Mouse (Mus musculus) intestine, embryonic 16.5 days (tissue): ENCODE measurements around the gene Trappc3. TPM values are rescaled to one million over a fixed set of nuclear protein-coding genes. Genes with fewer than 3 reads are reported as not detected.

Experiments used
- ATAC-seq: fragments of 200-750 bp; cut with Nextera tagmentation; 2 replicates; pipeline ENCODE4 v1.8.0; 2017; ENCODE audit warnings: moderate TSS enrichment, moderate library complexity
- H3K27ac ChIP-seq: fragments of 300-500 bp; sonication (generic); 2 replicates; pipeline ENCODE4 v1.5.1; 2014; ENCODE audit warnings: mild to moderate bottlenecking, low read length
- H3K27me3 ChIP-seq: fragments of 300-500 bp; sonication (generic); replicated peaks from 2 replicates; pipeline ENCODE4 v1.6.1; 2014; ENCODE audit warnings: low read length, control low read depth, mixed read lengths; ENCODE audit not compliant: control insufficient read depth, insufficient read depth
- H3K36me3 ChIP-seq: fragments of 300-500 bp; sonication (generic); 2 replicates; pipeline ENCODE4 v1.6.1; 2014; ENCODE audit warnings: low read length, control low read depth; ENCODE audit not compliant: control insufficient read depth, insufficient read depth
- H3K4me1 ChIP-seq: fragments of 300-500 bp; sonication (generic); 2 replicates; pipeline ENCODE4 v1.6.1; 2014; ENCODE audit warnings: low read length, control low read depth, mixed read lengths; ENCODE audit not compliant: control insufficient read depth, insufficient read depth
- H3K4me2 ChIP-seq: fragments of 300-500 bp; sonication (generic); 2 replicates; pipeline ENCODE4 v1.6.1; 2014; ENCODE audit warnings: low read depth, low read length, control low read depth
- H3K4me3 ChIP-seq: fragments of 300-500 bp; sonication (generic); 2 replicates; pipeline ENCODE4 v1.5.1; 2014; ENCODE audit warnings: mild to moderate bottlenecking, low read length
- H3K9ac ChIP-seq: fragments of 300-500 bp; sonication (generic); 2 replicates; pipeline ENCODE4 v1.6.1; 2014; ENCODE audit warnings: low read depth, low read length
- H3K9me3 ChIP-seq: fragments of 300-500 bp; sonication (generic); 2 replicates; pipeline ENCODE4 v1.6.1; 2016; ENCODE audit warnings: low read length, control low read depth; ENCODE audit not compliant: control insufficient read depth
- WGBS: fragments of 180-500 bp; shearing (Covaris S2); extraction: QIAGEN DNeasy Blood & Tissue Kit; methylation state at CpG from one replicate; pipeline ENCODE4 v1.1.7; 2014; 5-methylcytosine and 5-hydroxymethylcytosine counted together
- polyA plus RNA-seq: library from polyadenylated mRNA; unstranded; fragments of >200 nt; fragmentation: Nextera tagmentation; extraction: Ambion mirVana; gene quantifications from 2 replicates; pipeline ENCODE4 v1.2.1, GENCODE M21; 2015

Gene Trappc3
- polyA plus RNA-seq, 1 experiment from 2014 or later = 107 TPM

GRCm38 (mm10) chr4:126313202-126313601, 51.1 kb downstream of the Trappc3 start:
- H3K4me1 ChIP-seq = peaks cover 4% of the 10 kb centered on the region; the same call in 1 of the 2 replicates
- H3K27ac ChIP-seq = no peak overlapping the region
- ATAC-seq = no peak
- peaks cover 22% of the 10 kb centered on the region for H3K36me3 ChIP-seq
- no peak overlapping the region for H3K4me2 ChIP-seq
- H3K9me3 ChIP-seq = no peaks in the 10 kb centered on the region
- H3K9ac ChIP-seq = no peak overlapping the region
- WGBS = 43% methylated on average over 5 of the region's 5 CpGs
- H3K4me3 ChIP-seq = no peak overlapping the region
- H3K27me3 ChIP-seq = no peaks in the 10 kb centered on the region

GRCm38 (mm10) chr4:126314393-126314792, 52.3 kb downstream of the Trappc3 start:
- Histone ChIP-seq H3K27me3 (no peaks in the 10 kb centered on the region), H3K4me1 (peaks cover 4% of the 10 kb centered on the region; the same call in 1 of the 2 replicates), H3K4me2 (no peak overlapping the region), H3K4me3 (no peak overlapping the region), H3K9ac (no peak overlapping the region), H3K9me3 (no peaks in the 10 kb centered on the region), H3K36me3 (peaks cover 22% of the 10 kb centered on the region), H3K27ac (no peak overlapping the region)
- 65% methylated on average over 10 of the region's 10 CpGs for WGBS
- no peak for ATAC-seq

- WGBS = 30% methylated on average over 5 of the region's 5 CpGs
- no peaks in the 10 kb centered on the region for H3K9me3 ChIP-seq
- H3K27me3 ChIP-seq = no peaks in the 10 kb centered on the region
- H3K27ac ChIP-seq = no peak overlapping the region
- no peak overlapping the region for H3K4me3 ChIP-seq
- H3K36me3 ChIP-seq = peaks cover 22% of the 10 kb centered on the region
- no peak overlapping the region for H3K9ac ChIP-seq
- no peak overlapping the region for H3K4me2 ChIP-seq
- peaks cover 10% of the 10 kb centered on the region for H3K4me1 ChIP-seq
- peak; percentile 7; the same call in 1 of the 2 replicates for ATAC-seq
These were observed 53.8 kb downstream of the Trappc3 start for GRCm38 (mm10) chr4:126315931-126316330.

GRCm38 (mm10) chr4:126316443-126317040, 54.4 kb downstream of the Trappc3 start:
- H3K27ac ChIP-seq = no peak overlapping the region
- no peak overlapping the region for H3K9ac ChIP-seq
- H3K4me2 ChIP-seq = no peak overlapping the region
- WGBS = 94% methylated on average over 13 of the region's 13 CpGs
- peaks cover 10% of the 10 kb centered on the region for H3K4me1 ChIP-seq
- H3K9me3 ChIP-seq = no peaks in the 10 kb centered on the region
- no peak overlapping the region for H3K4me3 ChIP-seq
- no peaks in the 10 kb centered on the region for H3K27me3 ChIP-seq
- no peak for ATAC-seq
- H3K36me3 ChIP-seq = peaks cover 22% of the 10 kb centered on the region

GRCm38 (mm10) chr4:126319806-126320205, 57.7 kb downstream of the Trappc3 start:
- no peak for ATAC-seq
- no peaks in the 10 kb centered on the region for H3K9me3 ChIP-seq
- H3K4me3 ChIP-seq = no peak overlapping the region
- peaks cover 10% of the 10 kb centered on the region for H3K4me1 ChIP-seq
- no peak overlapping the region for H3K9ac ChIP-seq
- H3K27me3 ChIP-seq = no peaks in the 10 kb centered on the region; the same call in 1 of the 2 replicates
- no peak overlapping the region for H3K27ac ChIP-seq
- WGBS = 80% methylated on average over 6 of the region's 6 CpGs
- H3K36me3 ChIP-seq = peaks cover 22% of the 10 kb centered on the region
- H3K4me2 ChIP-seq = no peak overlapping the region

GRCm38 (mm10) chr4:126321111-126321853, 59.2 kb downstream of the Trappc3 start, which contains the start of gene Adprhl2:
TSS of gene Adprhl2 (minus strand) at chr4:126321703.
- Histone ChIP-seq H3K27ac (peak within 1 kb of the TSS; percentile 59), H3K9ac (peak within 1 kb of the TSS; percentile 82), H3K4me1 (peaks cover 11% of the 10 kb centered on the region), H3K27me3 (no peaks in the 10 kb centered on the region; the same call in 1 of the 2 replicates), H3K36me3 (peaks cover 15% of the 10 kb centered on the region), H3K4me3 (peak within 1 kb of the TSS; percentile 69), H3K4me2 (peak within 1 kb of the TSS; percentile 74), H3K9me3 (no peaks in the 10 kb centered on the region)
- WGBS = under 1% methylated on average over 77 of the region's 80 CpGs
- peak; percentile 87 for ATAC-seq

- 52% methylated on average over 28 of the region's 28 CpGs for WGBS
- Histone ChIP-seq H3K9me3 (no peaks in the 10 kb centered on the region), H3K9ac (peak overlapping the region; percentile 52; the same call in 1 of the 2 replicates), H3K4me2 (peak overlapping the region; percentile 47), H3K4me1 (peaks cover 10% of the 10 kb centered on the region), H3K36me3 (peaks cover 8% of the 10 kb centered on the region), H3K27me3 (no peaks in the 10 kb centered on the region; the same call in 1 of the 2 replicates), H3K4me3 (peak overlapping the region; percentile 69), H3K27ac (no peak overlapping the region)
- ATAC-seq = peak; percentile 33
These were observed 59.9 kb downstream of the Trappc3 start for GRCm38 (mm10) chr4:126321854-126322511.

GRCm38 (mm10) chr4:126322646-126323045, 60.5 kb downstream of the Trappc3 start:
- no peaks in the 10 kb centered on the region; the same call in 1 of the 2 replicates for H3K27me3 ChIP-seq
- no peak overlapping the region for H3K4me3 ChIP-seq
- H3K9ac ChIP-seq = no peak overlapping the region
- peaks cover 3% of the 10 kb centered on the region; the same call in 1 of the 2 replicates for H3K36me3 ChIP-seq
- H3K9me3 ChIP-seq = no peaks in the 10 kb centered on the region
- no peak overlapping the region for H3K4me2 ChIP-seq
- H3K4me1 ChIP-seq = peaks cover 10% of the 10 kb centered on the region
- WGBS = 94% methylated on average over 13 of the region's 13 CpGs
- ATAC-seq = no peak
- no peak overlapping the region for H3K27ac ChIP-seq

- Histone ChIP-seq H3K27me3 (no peaks in the 10 kb centered on the region; the same call in 1 of the 2 replicates), H3K4me3 (0 out of 2 replicates have a peak overlapping the region, but pooled peaks have one; percentile 37), H3K36me3 (no peaks in the 10 kb centered on the region), H3K9me3 (no peaks in the 10 kb centered on the region), H3K4me2 (peak overlapping the region; percentile 61; the same call in 1 of the 2 replicates), H3K9ac (0 out of 2 replicates have a peak overlapping the region, but pooled peaks have one; percentile 39), H3K4me1 (peaks cover 10% of the 10 kb centered on the region), H3K27ac (no peak overlapping the region)
- 31% methylated on average over 13 of the region's 13 CpGs for WGBS
- ATAC-seq = no peak
These were observed 62.7 kb downstream of the Trappc3 start for GRCm38 (mm10) chr4:126324861-126325260.
